Mouse (Mus musculus): ENCODE measurements around the gene Brd3os. TPM values are rescaled to one million over a fixed set of nuclear protein-coding genes. Genes with fewer than 3 reads are reported as not detected.

Brd3os gene
- polyA plus RNA-seq, 2 experiments, result 0.29 to 0.44 TPM

DNA sequence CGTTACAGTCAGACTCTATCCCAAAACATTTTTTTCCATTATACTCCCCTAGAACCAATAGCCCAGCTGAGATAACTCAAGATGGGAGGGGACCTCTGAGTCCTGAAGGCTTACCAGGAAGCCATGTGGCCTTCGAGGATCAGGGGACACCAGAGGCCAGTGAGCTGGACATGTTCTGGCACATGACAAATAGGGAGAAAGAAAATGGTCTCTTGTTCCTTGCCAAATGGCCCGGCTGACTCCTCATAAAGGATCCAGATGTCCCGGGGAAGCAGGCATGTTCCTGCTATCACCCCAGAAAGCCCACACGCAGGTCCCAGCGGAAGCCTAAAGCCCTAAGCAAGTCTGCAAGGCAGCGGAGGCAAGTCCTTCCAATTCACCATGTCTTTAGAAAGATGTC, 18.5 kb upstream of the Brd3os start:
- Histone ChIP-seq H3K4me3 (ENCODE audit: insufficient read depth in 1 of 2, low read depth in 2 of 2, low read length in 2 of 2) (no peak overlapping the region), H3K27me3 (ENCODE audit: control insufficient read depth, insufficient read depth, low read length) (peaks cover 19% of the 10 kb centered on the region), H3K4me1 (replicated peaks; ENCODE audit: control insufficient read depth in 2 of 2, insufficient read depth in 2 of 2, low read length in 1 of 2) (peaks cover 3 to 20% of the 10 kb centered on the region in 2 experiments; a peak in 2 of 4 replicates), H3K9ac (replicated peaks) (no peak overlapping the region), H3K27ac (no peak overlapping the region), H3K36me3 (replicated peaks; ENCODE audit: control insufficient read depth, insufficient read depth, low read depth) (no peaks in the 10 kb centered on the region), H3K9me3 (ENCODE audit: control insufficient read depth, low read length) (no peaks in the 10 kb centered on the region), H3K4me2 (ENCODE audit: low read depth) (no peak overlapping the region)
- no peak for DNase-seq (ENCODE audit: low read depth in 3 of 3, low spot score in 3 of 3)
- no peak for ATAC-seq (ENCODE audit: insufficient read depth)
- WGBS (ENCODE audit: insufficient replicate concordance), result 76% methylated on average over 7 of the region's 7 CpGs
- no peak for TF ChIP-seq EP300 (IDR thresholded peaks at IDR 0.05; ENCODE audit: low read depth)
- TF ChIP-seq CTCF (IDR thresholded peaks at IDR 0.05; ENCODE audit: low read depth), result no peak

GRCm38 (mm10) chr2:27425161-27425611, 16.9 kb upstream of the Brd3os start:
- Histone ChIP-seq H3K27ac (no peak overlapping the region), H3K27me3 (ENCODE audit: control insufficient read depth, insufficient read depth, low read length) (peaks cover 19% of the 10 kb centered on the region), H3K9me3 (ENCODE audit: control insufficient read depth, low read length) (no peaks in the 10 kb centered on the region), H3K4me1 (replicated peaks; ENCODE audit: control insufficient read depth in 2 of 2, insufficient read depth in 2 of 2, low read length in 1 of 2) (peaks cover 0 to 11% of the 10 kb centered on the region in 2 experiments; a peak in 2 of 4 replicates), H3K4me3 (ENCODE audit: insufficient read depth in 1 of 2, low read depth in 2 of 2, low read length in 2 of 2) (peak overlapping the region; percentile 65 to 66), H3K4me2 (ENCODE audit: low read depth) (peak overlapping the region; percentile 90), H3K36me3 (replicated peaks; ENCODE audit: control insufficient read depth, insufficient read depth, low read depth) (no peaks in the 10 kb centered on the region), H3K9ac (replicated peaks) (no peak overlapping the region)
- WGBS (ENCODE audit: insufficient replicate concordance), result 11% methylated on average over 20 of the region's 20 CpGs
- TF ChIP-seq CTCF (IDR thresholded peaks at IDR 0.05; ENCODE audit: low read depth), result no peak
- no peak for TF ChIP-seq EP300 (IDR thresholded peaks at IDR 0.05; ENCODE audit: low read depth)
- ATAC-seq (ENCODE audit: insufficient read depth), result no peak
- no peak for DNase-seq (ENCODE audit: low read depth in 3 of 3, low spot score in 3 of 3)

GRCm38 (mm10) chr2:27425751-27426405, 16.2 kb upstream of the Brd3os start:
- Histone ChIP-seq H3K9me3 (ENCODE audit: control insufficient read depth, low read length) (no peaks in the 10 kb centered on the region), H3K27me3 (ENCODE audit: control insufficient read depth, insufficient read depth, low read length) (peaks cover 19% of the 10 kb centered on the region), H3K4me3 (ENCODE audit: insufficient read depth in 1 of 2, low read depth in 2 of 2, low read length in 2 of 2) (peak overlapping the region; percentile 65 to 66), H3K27ac (no peak overlapping the region), H3K36me3 (replicated peaks; ENCODE audit: control insufficient read depth, insufficient read depth, low read depth) (no peaks in the 10 kb centered on the region), H3K9ac (replicated peaks) (peak overlapping the region; percentile 49), H3K4me2 (ENCODE audit: low read depth) (peak overlapping the region; percentile 90), H3K4me1 (replicated peaks; ENCODE audit: control insufficient read depth in 2 of 2, insufficient read depth in 2 of 2, low read length in 1 of 2) (peaks cover 0 to 9% of the 10 kb centered on the region in 2 experiments; a peak in 2 of 4 replicates)
- DNase-seq (ENCODE audit: low read depth in 3 of 3, low spot score in 3 of 3) (no peak), ATAC-seq (ENCODE audit: insufficient read depth) (no peak; the same call in 1 of the 2 replicates)
- no peak for TF ChIP-seq CTCF (IDR thresholded peaks at IDR 0.05; ENCODE audit: low read depth)
- TF ChIP-seq EP300 (IDR thresholded peaks at IDR 0.05; ENCODE audit: low read depth), result no peak
- under 1% methylated on average over 60 of the region's 60 CpGs for WGBS (ENCODE audit: insufficient replicate concordance)

DNA sequence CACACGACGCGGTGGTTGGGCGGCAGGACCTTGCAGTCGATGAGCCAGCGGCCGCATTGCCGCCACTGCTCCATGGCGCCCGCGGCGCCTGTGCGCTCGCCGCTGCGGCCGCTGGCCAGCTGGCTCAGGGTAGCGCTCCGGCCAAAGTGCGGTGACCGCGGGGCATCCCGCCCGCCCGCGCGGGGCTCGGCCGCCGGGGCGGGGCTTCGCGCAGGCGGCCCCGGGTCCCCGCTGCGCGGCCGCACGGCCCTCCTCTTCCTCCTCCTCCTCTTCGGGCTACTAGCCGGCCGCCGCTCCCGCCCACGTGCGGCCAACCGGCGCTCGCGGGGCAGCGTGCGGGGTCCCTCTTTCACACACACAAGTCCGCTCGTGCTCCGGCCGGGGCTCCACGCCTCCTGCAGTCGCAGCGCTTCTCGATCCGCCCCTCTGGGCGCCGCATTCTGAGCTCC, 15.7 kb upstream of the Brd3os start:
- TF ChIP-seq EP300 (IDR thresholded peaks at IDR 0.05; ENCODE audit: low read depth), result no peak
- TF ChIP-seq CTCF (IDR thresholded peaks at IDR 0.05; ENCODE audit: low read depth), result no peak
- Histone ChIP-seq H3K9me3 (ENCODE audit: control insufficient read depth, low read length) (no peaks in the 10 kb centered on the region), H3K27ac (no peak overlapping the region), H3K4me1 (replicated peaks; ENCODE audit: control insufficient read depth in 2 of 2, insufficient read depth in 2 of 2, low read length in 1 of 2) (peaks cover 0 to 9% of the 10 kb centered on the region in 2 experiments; a peak in 2 of 4 replicates), H3K4me2 (ENCODE audit: low read depth) (peak overlapping the region; percentile 90), H3K27me3 (ENCODE audit: control insufficient read depth, insufficient read depth, low read length) (peaks cover 19% of the 10 kb centered on the region), H3K36me3 (replicated peaks; ENCODE audit: control insufficient read depth, insufficient read depth, low read depth) (no peaks in the 10 kb centered on the region), H3K9ac (replicated peaks) (peak overlapping the region; percentile 49), H3K4me3 (ENCODE audit: insufficient read depth in 1 of 2, low read depth in 2 of 2, low read length in 2 of 2) (peak overlapping the region; percentile 65 to 66)
- no peak for DNase-seq (ENCODE audit: low read depth in 3 of 3, low spot score in 3 of 3)
- WGBS (ENCODE audit: insufficient replicate concordance), result under 1% methylated on average over 52 of the region's 64 CpGs
- ATAC-seq (ENCODE audit: insufficient read depth), result peak; percentile 71

GRCm38 (mm10) chr2:27426855-27427457, 15.2 kb upstream of the Brd3os start, which contains the start of gene Vav2:
Gene Vav2 (minus strand): TSS chr2:27427033.
- ATAC-seq (ENCODE audit: insufficient read depth) (peak; percentile 93), DNase-seq (ENCODE audit: low read depth in 3 of 3, low spot score in 3 of 3) (peak; percentile 82 to 84 (median 83))
- Histone ChIP-seq H3K9ac (replicated peaks) (peak within 1 kb of the TSS; percentile 49), H3K4me3 (ENCODE audit: insufficient read depth in 1 of 2, low read depth in 2 of 2, low read length in 2 of 2) (peak within 1 kb of the TSS; percentile 65 to 66), H3K27me3 (ENCODE audit: control insufficient read depth, insufficient read depth, low read length) (peaks cover 19% of the 10 kb centered on the region), H3K36me3 (replicated peaks; ENCODE audit: control insufficient read depth, insufficient read depth, low read depth) (no peaks in the 10 kb centered on the region), H3K4me2 (ENCODE audit: low read depth) (peak within 1 kb of the TSS; percentile 90), H3K9me3 (ENCODE audit: control insufficient read depth, low read length) (no peaks in the 10 kb centered on the region), H3K4me1 (replicated peaks; ENCODE audit: control insufficient read depth in 2 of 2, insufficient read depth in 2 of 2, low read length in 1 of 2) (peaks cover 0 to 9% of the 10 kb centered on the region in 2 experiments; a peak in 2 of 4 replicates), H3K27ac (no peak within 1 kb of the TSS)
- WGBS (ENCODE audit: insufficient replicate concordance), result under 1% methylated on average over 58 of the region's 58 CpGs
- no peak for TF ChIP-seq EP300 (IDR thresholded peaks at IDR 0.05; ENCODE audit: low read depth)
- TF ChIP-seq CTCF (IDR thresholded peaks at IDR 0.05; ENCODE audit: low read depth), result 0 out of 2 replicates have a peak, but pooled peaks have one; percentile 18

All from liver, embryonic 14.5 days (tissue).